Mouse (Mus musculus): ENCODE results near the gene Dyrk1a. TPM values are rescaled to one million over a fixed set of nuclear protein-coding genes. Genes with fewer than 3 reads are reported as not detected.

The Dyrk1a gene
- total RNA-seq, 2 experiments from 2014 or later, result 71.4 to 71.9 TPM

GRCm38 (mm10) chr16:94736462-94737358, 166.9 kb downstream of the Dyrk1a start:
- intact Hi-C loops (cut with DNase I), result no loop called here
- DNase-seq (ENCODE audit: low spot score), result no peak

- intact Hi-C loops (cut with DNase I), result no loop called here
- no peak for DNase-seq (ENCODE audit: low spot score)
Measured at GRCm38 (mm10) chr16:94737359-94737687, 167.5 kb downstream of the Dyrk1a start.

- DNase-seq (ENCODE audit: low spot score), result no peak
- intact Hi-C loops (cut with DNase I), result no loop called here
Measured at GRCm38 (mm10) chr16:94743853-94744501, 174.2 kb downstream of the Dyrk1a start.

GRCm38 (mm10) chr16:94745016-94745415, 175.2 kb downstream of the Dyrk1a start:
- intact Hi-C loops (cut with DNase I), result no loop called here
- no peak for DNase-seq (ENCODE audit: low spot score)

Other genes starting within 250 kb of the Dyrk1a start
- gene Ripply3, start 241.6 kb upstream of the Dyrk1a start, total RNA-seq (2021), result 1 to 10 TPM; 3.9 to 4.3 TPM
- 10 to 100 TPM; 78.6 to 82.9 TPM for gene Ttc3, start 199.4 kb upstream of the Dyrk1a start, total RNA-seq (2021)
- gene Pigp, start 198.2 kb upstream of the Dyrk1a start, total RNA-seq (2021), result 10 to 100 TPM; 88.2 to 91.8 TPM
- 10 to 100 TPM; 23.0 to 24.2 TPM for gene Vps26c, start 43.2 kb upstream of the Dyrk1a start, total RNA-seq (2021)